Comparison of ENCODE assay signal across 21 mouse cellular contexts in genomic region chr6:51809164-51809824, GRCm38 (mm10).
"Had no signal": no experiment of that assay in that cellular context is flagged by ENCODE, and none has a peak within 500 bp of the region (broad histone marks: within the 10 kb centered on the region; RNA-seq: fewer than 3 reads in every experiment).

No protein-coding gene starts in this region.

- H3K27me3 ChIP-seq: liver, embryonic 12.5 days; liver, embryonic 15.5 days; lung, embryonic 15.5 days; midbrain, embryonic 13.5 days had no signal

- H3K4me3 ChIP-seq: liver, embryonic 12.5 days; liver, embryonic 15.5 days; lung, embryonic 15.5 days; megakaryocyte, embryonic 14.5 days; midbrain, embryonic 10.5 days; midbrain, embryonic 13.5 days; myocyte; neural tube, embryonic 13.5 days had no signal

- H3K27ac ChIP-seq: liver, embryonic 12.5 days; liver, embryonic 15.5 days; lung, embryonic 15.5 days; macrophage; midbrain, embryonic 10.5 days; midbrain, embryonic 13.5 days; neural tube, embryonic 13.5 days had no signal

- H3K9me3 ChIP-seq: liver, embryonic 12.5 days; liver, embryonic 15.5 days; lung, embryonic 15.5 days; midbrain, embryonic 10.5 days; midbrain, embryonic 13.5 days; neural tube, embryonic 13.5 days had no signal

- H3K4me1 ChIP-seq: liver, embryonic 12.5 days; liver, embryonic 15.5 days; lung, embryonic 15.5 days; megakaryocyte, embryonic 14.5 days; neural tube, embryonic 13.5 days had no signal

- DNase-seq: kidney, adult 18-20 months; kidney, adult 9 months; kidney, postnatal 14 days; kidney, postnatal 4 days; liver; lung, adult 18-20 months; lung, postnatal 10 days; thymus, adult 18-20 months; thymus, postnatal 14 days; thymus, postnatal 4 days had no signal

- H3K4me2 ChIP-seq: liver, embryonic 12.5 days; liver, embryonic 15.5 days; lung, embryonic 15.5 days; midbrain, embryonic 13.5 days; neural tube, embryonic 13.5 days had no signal

- H3K36me3 ChIP-seq: liver, embryonic 12.5 days; liver, embryonic 15.5 days; lung, embryonic 15.5 days; midbrain, embryonic 10.5 days; midbrain, embryonic 13.5 days; neural tube, embryonic 13.5 days had no signal

- ATAC-seq: intestine, embryonic 16.5 days; liver, embryonic 12.5 days; midbrain, embryonic 13.5 days; midbrain, embryonic 16.5 days had no signal

- H3K9ac ChIP-seq: liver, embryonic 12.5 days; liver, embryonic 15.5 days; lung, embryonic 15.5 days; midbrain, embryonic 13.5 days; neural tube, embryonic 13.5 days had no signal
